Mouse (Mus musculus): ENCODE results near the gene Tubgcp4. TPM values are rescaled to one million over a fixed set of nuclear protein-coding genes. Genes with fewer than 3 reads are reported as not detected.
"Not testable (repeated sequence)": the region's sequence is repeated elsewhere in the genome, so short reads cannot be mapped to it uniquely, and the experiment has no call there.

Tubgcp4 gene
- polyA plus RNA-seq (2012; rRNA removed), result 25.1 and 34.3 TPM in 2 replicates

DNA sequence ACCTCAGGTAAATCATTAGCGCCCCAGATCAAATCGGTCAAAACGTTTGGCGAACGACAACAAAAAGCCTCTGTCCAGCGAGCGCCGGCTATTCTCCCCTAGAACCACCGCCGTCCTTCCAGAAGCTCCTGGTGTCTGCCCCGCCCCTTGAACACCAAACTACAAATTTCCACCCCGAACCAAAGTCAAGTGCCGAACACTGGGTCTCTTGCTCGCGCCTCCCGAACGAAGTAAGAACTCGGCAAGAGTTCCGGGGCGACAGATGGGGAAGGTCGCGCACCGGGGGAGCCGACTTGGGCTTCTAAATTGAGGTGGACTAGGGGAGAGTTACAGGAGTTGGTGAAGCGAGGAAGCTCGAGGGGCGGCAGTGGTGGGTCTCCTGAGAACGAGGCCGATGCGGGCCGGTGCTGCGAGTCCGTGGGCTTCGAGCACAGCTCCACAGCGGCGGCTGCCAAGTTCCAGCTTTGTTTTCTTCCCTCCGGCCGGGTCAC, at the start of gene Tubgcp4:
TSS of gene Tubgcp4 (plus strand) at position 174 of the 491 bp plus-strand sequence.
- DNase-seq (ENCODE audit: low spot score), result no peak

DNA sequence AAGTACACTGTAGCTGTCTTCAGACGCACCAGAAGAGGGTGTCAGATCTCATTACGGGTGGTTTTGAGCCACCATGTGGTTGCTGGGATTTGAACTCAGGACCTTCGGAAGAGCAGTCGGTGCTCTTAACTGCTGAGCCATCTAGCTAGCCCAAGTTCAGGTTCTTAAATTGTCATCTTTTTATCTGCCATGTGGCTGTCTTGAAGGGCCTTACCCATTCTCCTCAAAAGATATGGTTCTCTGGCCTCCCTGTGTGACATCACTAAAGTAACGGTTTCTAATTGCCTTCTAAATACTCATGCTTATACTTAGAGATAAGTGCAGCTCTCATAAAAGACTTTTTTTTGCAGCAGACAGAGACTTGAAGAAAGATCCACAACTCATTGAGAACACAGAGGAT, 44.2 kb upstream of the Tubgcp4 start:
- not testable (repeated sequence) for DNase-seq (ENCODE audit: low spot score)

DNA sequence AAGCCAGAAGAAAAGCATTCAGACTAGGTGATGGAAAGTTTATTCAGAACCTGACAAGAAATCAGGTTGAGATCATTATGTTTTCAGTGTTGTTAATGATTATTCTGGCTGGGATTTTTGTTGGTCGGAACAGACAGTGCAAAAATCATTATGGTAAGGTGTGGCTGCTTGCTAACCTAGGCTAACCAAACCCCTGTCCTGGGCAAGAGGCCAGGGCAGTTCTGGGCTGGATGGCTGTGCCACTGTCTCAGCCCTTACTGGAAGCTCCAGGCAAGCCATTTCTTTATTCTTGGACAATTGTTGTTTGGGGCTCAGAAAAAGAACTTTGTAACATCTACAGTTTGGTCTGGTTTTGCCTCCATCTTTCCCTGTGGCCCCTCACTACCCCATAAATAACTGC, 42.9 kb upstream of the Tubgcp4 start:
- DNase-seq (ENCODE audit: low spot score), result no peak

- DNase-seq (ENCODE audit: low spot score), result no peak
These were observed 41.4 kb upstream of the Tubgcp4 start for GRCm38 (mm10) chr2:121128865-121129620.

GRCm38 (mm10) chr2:121132822-121133221, 37.6 kb upstream of the Tubgcp4 start:
- DNase-seq (ENCODE audit: low spot score), result no peak

DNA sequence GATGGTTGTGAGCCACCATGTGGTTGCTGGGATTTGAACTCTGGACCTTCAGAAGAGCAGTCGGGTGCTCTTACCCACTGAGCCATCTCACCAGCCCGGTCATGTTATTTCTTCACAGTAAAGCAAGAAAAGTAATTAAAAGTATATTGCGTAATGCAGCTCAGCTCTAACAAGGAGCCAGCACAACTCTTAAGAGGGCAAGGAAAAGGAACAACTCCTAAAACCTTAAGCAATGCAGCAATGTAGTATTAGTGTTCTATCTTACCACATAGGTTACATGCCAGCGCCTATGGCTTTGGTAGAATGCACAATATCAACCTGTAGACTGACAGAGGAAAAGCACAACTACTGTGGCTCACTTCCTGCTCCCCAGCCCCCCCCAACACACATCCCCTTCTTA, 33.1 kb upstream of the Tubgcp4 start:
- DNase-seq (ENCODE audit: low spot score), result no peak

DNA sequence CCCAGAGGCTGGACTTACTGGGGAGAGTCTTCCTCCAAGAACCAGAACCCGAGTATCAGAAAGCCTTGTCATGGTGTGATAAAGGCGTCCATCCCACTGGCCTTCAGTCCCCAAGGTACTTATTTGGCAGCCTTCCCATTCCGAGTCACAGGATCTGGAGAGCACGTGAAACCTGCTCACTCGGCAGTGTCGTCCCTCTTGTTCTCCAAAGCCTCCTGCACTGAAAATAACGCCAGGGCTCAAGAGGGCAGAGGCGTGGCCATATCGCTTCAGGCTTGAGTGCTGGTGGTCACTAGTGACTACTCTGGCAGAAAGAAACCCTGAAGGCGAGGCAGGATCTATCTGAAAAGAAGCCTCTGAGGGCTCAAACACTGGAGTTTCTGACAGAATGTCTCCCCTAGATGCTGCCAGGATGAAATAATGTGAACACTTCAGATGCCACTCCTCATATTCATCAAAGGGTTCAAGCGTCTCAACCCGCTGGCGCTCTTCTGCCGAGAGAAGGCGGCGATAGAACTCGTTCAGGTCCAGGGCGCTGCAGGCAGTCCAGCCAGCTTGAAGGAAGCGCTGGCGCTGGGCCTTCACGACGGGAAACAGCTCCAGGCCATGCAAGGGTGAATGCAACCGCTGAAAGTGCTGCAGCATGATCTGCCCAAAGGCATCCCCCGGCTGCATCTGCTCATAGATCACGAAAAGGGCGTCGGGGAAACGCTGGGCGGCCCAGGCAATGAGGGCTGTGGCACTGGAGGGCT, 31.0 kb upstream of the Tubgcp4 start:
- DNase-seq (ENCODE audit: low spot score), result no peak

GRCm38 (mm10) chr2:121140018-121140882, 30.2 kb upstream of the Tubgcp4 start, which contains the start of the genes Adal and Lcmt2:
Adal (plus strand) TSS chr2:121140428.
Lcmt2 (minus strand) TSS chr2:121140653.
- DNase-seq (ENCODE audit: low spot score), result peak; percentile 92

DNA sequence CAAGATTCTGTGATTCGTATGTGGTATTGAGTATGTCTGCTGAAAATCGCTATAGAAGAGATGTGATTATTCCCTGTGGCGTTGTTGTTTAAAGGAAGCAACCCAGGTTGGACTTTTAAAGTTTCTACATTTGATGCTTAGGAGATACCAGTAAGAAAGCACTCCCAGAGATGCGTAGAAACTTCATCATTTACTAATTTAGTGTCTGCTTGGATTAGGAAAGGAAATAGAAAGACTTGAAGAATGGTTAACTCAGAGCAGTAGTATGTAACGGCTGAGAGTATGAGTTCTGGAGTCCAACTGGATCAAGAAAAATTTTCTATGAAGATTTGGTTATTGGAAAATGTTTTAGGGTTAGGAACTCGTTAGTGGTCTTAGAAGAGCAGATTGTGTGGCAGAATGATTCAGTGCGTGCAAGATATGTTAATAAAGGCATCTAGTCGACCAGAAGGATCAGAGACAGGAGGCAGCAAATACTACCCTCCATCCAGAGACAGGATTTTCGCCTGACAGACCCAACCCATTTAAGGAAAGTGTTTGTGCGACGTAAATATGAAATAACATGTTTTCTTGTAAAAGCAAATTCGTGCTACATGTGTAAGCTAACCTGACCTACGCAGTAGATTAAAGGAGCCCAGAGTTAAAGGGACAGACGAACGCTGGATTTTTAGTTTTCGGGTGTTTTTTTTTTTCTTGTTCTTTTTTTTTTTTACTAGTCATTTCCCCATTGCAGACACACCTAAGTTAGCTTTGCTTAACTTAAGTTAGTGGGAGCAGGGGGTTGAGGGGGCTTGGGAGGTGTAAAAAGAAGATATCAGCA, 29.0 kb upstream of the Tubgcp4 start:
- DNase-seq (ENCODE audit: low spot score), result no peak

GRCm38 (mm10) chr2:121142415-121142814, 28.0 kb upstream of the Tubgcp4 start:
- DNase-seq (ENCODE audit: low spot score), result no peak

DNA sequence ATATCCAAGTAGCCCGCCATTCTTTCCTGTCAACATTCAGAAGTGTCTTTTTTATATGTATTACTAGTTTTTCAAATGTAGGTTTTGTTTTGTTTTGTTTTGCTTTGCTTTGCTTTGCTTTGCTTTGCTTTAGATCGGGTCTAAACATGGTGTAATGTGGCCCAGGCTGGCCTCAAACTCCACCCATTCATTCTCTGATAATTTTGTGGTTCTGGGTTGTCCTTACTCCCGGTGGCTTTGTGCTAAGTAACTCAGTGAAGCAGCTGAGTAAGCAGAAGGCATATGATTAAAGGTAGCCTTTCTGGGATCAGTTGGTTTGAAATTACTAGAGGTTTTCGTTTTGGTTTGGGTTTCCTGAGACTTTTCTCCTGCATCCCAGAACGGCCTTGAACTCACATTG, 20.8 kb upstream of the Tubgcp4 start:
- DNase-seq (ENCODE audit: low spot score), result no peak

GRCm38 (mm10) chr2:121153100-121153499, 17.4 kb upstream of the Tubgcp4 start:
- no peak for DNase-seq (ENCODE audit: low spot score)

DNA sequence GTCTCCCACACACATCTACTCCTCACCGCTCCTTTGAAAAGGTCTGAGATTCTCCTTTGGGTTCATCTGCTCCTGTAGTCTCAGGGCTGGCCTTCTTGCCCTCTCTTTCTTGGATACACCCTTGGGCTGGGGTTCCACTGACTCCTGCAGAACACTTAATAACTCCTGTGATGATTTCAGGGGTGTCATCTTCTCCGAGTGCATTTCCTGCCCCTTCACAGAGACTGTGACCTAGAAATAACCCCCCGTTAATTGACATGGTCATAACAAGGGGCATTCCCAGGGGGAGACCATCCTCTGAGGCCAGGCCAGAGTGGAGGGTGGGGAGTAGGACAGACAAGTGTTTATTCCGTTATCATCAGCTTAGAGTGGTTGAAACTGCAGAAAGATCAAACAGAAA, 1.3 kb upstream of the Tubgcp4 start:
- no peak for DNase-seq (ENCODE audit: low spot score)

GRCm38 (mm10) chr2:121169902-121170301, 552 bp upstream of the Tubgcp4 start:
- DNase-seq (ENCODE audit: low spot score), result no peak

DNA sequence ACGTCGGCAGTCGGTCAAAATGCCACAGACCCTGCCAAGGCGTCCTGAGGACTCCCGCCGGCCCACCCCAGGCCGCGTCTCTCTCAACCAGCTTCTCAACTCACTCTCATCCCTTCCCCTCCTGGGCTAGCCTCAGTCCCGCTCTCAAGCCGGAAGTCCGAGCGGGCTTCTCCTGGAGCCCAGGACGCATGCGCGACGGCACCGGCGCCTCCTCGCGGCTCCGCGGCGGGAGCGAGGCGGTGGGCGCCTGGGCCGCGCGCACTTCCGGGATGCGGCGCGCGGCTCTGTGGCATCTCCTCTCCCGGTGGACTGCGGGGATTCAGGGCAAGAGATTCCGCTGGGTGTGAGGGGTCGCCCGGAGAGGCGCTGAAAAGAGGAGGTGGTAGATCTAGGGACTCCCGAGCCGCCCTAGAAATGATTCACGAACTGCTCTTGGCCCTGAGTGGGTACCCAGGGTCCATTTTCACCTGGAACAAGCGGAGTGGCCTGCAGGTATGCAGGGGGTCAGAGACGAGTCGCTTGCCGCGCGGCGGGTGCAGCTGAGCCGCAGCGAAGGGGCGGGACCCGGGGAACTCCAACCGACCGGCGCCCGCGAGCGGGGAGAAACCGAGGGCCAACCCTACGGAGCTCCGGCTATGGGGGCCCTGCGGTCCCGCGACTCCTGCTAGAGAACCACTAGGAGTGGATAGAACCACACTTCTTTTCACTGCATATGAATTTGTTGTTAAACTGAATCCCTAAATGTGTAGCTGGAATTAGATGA, 707 bp downstream of the Tubgcp4 start, which contains the start of gene Zscan29:
TSS of gene Zscan29 (minus strand) at position 146 of the 763 bp plus-strand sequence.
- peak; percentile 83 for DNase-seq (ENCODE audit: low spot score)

- no peak for DNase-seq (ENCODE audit: low spot score)
These were observed 8.5 kb downstream of the Tubgcp4 start for GRCm38 (mm10) chr2:121178828-121179479.

GRCm38 (mm10) chr2:121183431-121183830, 13.0 kb downstream of the Tubgcp4 start:
- DNase-seq (ENCODE audit: low spot score), result no peak

DNA sequence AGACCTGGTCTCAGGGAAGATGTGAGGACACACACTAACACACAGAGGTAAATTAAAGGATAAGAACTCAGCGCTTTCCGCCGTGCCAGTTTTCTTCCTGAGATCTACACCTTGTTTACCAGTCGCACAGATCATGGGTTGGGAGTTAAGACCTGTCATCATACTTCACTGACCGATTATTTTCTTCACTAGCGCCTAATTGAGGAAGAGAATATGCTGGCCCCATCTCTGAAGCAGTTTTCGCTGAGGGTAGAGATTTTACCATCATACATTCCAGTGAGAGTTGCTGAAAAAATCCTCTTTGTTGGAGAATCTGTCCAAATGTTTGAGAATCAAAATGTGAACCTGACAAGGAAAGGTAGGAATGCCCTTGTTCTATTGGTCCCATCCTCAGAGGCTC, 13.7 kb downstream of the Tubgcp4 start:
- no peak for DNase-seq (ENCODE audit: low spot score)

DNA sequence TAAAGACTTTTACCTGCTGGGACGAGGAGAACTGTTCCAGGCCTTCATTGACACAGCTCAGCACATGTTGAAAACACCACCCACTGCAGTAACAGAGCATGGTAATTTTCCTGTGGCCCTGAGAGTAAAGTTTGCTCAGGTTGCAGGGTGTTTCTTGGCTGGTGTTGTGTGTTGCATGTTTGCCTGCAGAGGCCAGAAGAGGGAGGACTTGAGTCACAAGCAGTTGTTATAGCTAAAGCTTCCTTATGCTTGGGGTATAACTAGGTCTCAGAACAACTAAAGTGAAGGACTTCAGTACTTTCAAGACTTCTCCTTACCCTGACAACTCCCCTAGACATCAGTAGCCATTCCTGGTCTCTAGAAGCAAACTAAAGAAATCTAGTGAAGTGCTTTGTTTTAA, 18.1 kb downstream of the Tubgcp4 start:
- DNase-seq (ENCODE audit: low spot score), result no peak

DNA sequence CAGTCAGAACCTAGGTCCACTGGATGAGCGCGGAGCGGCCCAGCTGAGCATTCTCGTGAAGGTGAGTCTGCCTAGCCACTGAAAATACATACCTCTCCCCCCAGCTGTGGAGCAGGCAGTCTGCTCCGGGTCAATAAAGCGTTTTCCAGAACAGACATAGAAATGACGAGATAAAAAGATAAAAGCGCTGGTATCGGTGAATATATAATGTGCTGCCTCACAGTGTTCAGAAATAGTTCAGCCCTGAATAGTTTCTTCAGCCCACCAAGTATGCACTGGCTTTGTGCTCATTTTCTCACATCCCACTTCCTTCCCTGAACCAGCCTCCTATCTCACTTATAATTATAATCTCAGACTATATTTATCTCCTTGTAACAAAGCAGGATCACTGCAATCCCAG, 25.0 kb downstream of the Tubgcp4 start:
- DNase-seq (ENCODE audit: low spot score), result no peak
